Mouse (Mus musculus) right cerebral cortex, postnatal 4 days (tissue): ENCODE results near the gene Olfr191.
"Not testable (repeated sequence)": the region's sequence is repeated elsewhere in the genome, so short reads cannot be mapped to it uniquely, and the experiment has no call there.

Source experiments
- DNase-seq: peaks from one replicate; pipeline ENCODE4 v3.0.0-alpha.2; 2022

Olfr191 gene

DNA sequence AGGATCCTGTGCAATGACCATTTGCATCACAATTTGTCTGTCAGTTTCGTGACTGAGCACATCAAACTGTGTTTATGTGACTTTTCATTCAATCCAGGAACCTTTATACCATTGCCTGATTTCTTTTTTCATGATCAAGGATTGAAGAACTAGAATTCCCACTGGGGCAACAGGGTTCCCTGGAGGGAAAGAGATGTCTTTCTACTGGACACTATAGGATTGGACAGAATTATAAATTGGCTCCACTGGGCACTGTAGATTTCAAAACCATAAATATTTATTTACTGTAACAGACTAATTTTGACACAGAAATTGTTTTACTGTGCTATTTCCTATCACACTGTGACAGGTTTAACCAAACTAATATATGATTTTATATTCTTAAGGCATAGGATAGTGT is at the start of gene Olfr191:
Olfr191 (minus strand) TSS at position 101 of the 400 bp plus-strand sequence.
- DNase-seq, result not testable (repeated sequence)

DNA sequence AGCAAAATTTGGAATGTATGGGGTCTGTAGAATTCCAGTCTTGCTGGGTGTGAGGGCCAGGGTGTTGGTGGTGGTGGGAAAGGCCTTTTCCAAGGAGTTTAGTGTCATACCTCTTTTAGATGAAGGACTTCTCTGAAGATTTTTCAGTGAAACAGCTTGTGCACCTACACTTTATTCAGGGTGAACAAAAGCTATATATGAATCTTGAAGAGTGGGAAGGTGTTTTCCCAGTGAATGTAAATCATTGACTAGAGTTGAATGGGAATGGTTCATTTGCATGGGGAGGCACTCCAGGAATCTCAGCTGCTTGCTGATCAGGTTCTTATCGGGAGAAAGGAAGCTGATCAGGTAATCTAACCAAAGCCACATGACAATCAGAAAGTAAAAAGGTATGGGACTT is 41.1 kb upstream of the Olfr191 start:
- no peak for DNase-seq

DNA sequence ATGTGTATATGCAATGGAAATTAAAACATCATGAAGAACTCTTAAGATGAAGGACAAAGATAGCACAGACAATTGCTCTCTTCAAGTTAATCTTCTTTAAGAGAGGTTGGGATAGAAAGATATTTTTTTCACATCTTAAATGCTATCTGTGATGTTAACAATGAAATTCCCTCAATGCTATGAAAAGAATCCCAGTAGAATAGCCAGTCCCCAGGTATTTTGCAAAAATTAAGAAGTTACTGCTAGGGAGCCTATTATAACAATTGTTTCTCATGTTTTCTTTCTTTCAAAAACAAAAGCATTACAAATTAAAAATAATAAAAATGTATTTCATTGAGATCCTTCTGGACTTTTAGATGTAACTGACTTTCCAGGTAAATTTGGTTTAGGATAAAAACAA is 31.3 kb upstream of the Olfr191 start, which contains the start of gene Olfr194:
Olfr194 (minus strand) TSS at position 101 of the 400 bp plus-strand sequence.
- DNase-seq, result no peak

DNA sequence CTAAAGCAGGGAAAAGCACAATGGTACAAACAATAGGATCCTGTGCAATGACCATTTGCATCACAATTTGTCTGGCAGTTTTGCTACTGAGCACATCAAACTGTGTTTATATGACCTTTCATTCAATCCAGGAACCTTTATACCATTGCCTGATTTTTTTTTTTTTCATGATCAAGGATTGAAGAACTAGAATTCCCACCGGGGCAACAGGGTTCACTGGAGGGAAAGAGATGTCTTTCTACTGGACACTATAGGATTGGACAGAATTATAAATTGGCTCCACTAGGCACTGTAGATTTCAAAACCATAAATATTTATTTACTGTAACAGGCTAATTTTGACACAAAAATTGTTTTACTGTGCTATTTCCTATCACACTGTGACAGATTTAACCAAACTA is 22.2 kb upstream of the Olfr191 start, which contains the start of gene Olfr193:
Olfr193 (minus strand) TSS at position 101 of the 400 bp plus-strand sequence.
- no peak for DNase-seq

DNA sequence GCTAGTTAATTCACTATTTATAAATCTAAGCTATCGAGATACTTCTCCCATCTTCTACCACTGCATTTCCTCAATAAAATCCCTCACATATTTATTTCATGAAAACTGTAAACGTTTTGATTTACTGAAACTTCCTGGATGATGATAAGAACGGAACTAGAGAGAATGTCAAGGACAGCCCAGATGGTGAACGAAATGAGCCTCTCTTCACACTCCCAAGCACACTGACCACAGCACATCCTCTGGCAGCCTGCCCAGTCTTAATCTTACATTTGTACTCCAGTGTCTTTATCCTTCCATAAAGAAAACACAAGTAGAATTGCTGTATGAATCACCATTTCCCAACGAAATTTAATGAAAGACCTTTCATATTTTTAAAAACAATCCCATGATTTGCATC is 18.9 kb upstream of the Olfr191 start:
- not testable (repeated sequence) for DNase-seq

DNA sequence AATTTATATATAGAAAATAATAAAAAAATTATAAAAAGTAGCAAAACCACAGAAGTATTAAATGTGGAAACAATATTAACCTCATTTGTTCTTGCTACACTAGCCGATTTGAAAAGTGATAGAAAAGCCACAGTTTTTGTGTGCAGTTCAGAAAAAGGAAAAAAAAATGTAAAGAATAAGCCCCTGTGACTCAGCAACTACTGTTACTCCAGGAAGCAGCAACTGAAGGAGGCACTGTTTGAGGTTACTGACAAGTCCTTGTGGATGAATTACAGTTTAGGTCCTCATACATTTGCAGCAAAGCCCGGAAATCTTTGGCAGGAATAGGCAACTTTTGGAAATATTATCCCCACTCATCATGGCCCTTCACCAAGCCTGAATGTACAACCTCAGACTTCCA is 15.7 kb upstream of the Olfr191 start:
- DNase-seq, result no peak

DNA sequence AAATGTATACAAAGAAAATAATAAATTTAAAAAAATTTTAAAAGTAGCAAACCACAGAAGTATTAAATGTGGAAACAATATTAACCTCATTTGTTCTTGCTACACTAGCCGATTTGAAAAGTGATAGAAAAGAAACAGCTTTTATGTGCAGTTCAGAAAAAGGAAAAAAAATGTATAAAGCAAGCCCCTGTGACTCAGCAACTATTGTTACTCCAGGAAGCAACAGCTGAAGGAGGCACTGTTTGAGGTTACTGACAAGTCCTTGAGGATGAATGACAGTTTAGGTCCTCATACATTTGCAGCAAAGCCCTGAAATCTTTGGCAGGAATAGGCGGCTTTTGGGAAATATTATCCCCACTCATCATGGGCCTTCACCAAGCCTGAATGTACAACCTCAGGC is 8.5 kb downstream of the Olfr191 start:
- DNase-seq, result not testable (repeated sequence)

DNA sequence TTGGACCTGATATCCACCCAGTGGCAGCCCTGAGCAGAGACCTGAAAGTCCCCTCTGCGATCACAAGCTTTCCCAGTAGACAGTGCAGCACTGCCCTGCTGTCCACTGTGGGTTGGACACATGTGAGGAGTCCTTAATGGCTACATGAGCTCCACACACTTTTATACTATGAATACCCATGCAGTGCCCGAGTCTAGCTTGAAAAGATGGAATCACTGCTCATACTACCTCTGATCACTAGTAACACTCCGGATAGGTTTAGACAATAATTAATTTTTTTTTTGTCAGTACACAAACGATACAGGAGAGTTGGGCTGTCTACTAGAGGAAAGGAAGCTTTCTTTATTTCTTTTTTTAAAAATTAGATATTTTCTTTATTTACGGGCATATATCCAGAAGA is 11.7 kb downstream of the Olfr191 start, which contains the start of gene Olfr190:
Olfr190 (minus strand) TSS at position 101 of the 400 bp plus-strand sequence.
- DNase-seq, result no peak

DNA sequence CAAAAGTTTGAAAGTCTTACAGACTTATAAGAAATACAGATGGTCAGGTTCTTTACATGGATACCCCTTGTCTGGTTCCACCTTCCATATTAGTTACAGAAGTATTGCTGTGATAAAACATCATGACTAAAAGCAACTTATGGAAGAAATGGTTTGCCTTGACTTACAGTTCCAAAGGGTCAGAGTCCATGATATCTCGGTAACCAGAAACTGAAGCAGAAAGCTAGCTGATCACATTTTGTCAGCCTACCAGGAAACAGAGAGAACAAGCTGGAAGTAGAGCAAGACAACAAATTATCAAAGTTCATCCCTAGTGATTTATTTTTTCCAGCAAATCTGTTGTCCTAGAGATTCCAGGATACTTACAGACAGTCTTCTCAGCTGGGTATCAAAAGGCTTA is 16.1 kb downstream of the Olfr191 start:
- no peak for DNase-seq

DNA sequence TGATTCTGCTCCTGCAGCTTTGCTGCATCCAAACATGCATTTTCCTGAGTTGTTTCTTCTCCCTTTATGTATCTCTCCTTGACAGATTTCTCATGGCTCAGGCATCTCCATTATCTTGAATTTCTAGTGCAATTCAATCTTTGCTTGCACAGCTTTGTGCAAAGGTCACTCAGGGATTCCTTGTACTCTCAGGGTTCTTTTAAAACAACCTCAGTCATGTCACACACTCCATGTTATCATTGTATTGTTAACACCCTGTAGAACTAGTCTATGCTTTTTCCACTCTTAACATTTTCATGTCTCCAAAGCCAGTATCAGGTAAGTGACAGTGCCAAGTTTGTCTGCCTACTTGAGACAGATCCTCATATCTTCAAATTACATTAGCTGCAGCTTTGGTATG is 17.9 kb downstream of the Olfr191 start:
- DNase-seq, result no peak

DNA sequence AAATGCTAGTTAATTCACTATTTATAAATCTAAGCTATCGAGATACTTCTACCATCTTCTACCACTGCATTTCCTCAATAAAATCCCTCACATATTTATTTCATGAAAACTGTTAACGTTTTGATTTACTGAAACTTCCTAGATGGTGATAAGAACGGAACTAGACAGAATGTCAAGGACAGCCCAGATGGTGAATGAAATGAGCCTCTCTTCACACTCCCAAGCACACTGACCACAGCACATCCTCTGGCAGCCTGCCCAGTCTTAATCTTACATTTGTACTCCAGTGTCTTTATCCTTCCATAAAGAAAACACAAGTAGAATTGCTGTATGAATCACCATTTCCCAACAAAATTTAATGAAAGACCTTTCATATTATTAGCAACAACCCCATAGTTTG is 27.2 kb downstream of the Olfr191 start:
- not testable (repeated sequence) for DNase-seq

DNA sequence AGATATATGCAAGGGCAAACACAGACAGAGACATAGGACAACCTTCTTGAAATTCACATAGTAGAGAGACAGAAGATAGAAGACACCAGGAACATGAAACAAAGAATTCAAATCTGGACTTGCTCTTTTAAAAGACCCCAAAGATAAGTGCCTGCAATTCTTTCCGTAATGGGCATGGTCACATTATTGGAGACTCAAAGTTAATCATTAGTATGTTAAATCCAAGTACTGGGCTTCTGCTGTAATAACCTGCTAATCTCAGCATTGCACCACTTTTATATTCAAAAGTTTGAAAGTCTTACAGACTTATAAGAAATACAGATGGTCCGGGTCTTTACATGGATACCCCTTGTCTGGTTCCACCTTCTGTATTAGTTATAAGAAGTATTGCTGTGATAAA is 40.3 kb downstream of the Olfr191 start:
- not testable (repeated sequence) for DNase-seq

DNA sequence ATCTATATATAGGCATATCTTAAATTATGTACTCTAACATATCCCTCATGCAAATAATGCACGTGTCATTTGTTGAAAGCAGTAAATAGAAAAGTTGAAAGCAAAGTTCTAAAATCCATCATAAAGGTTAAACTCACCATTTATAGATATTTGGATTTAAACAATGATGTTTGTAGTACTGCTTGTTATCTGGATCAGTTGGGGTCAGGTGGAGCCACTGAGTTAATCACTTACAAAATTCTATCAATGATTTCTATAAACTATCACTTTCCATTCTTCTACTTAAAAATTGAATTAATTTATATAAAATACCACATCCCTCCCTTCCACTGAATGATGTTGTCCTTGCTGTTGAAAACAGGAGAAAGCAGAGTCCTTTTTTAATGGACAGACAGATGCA is 40.8 kb downstream of the Olfr191 start:
- DNase-seq, result no peak

DNA sequence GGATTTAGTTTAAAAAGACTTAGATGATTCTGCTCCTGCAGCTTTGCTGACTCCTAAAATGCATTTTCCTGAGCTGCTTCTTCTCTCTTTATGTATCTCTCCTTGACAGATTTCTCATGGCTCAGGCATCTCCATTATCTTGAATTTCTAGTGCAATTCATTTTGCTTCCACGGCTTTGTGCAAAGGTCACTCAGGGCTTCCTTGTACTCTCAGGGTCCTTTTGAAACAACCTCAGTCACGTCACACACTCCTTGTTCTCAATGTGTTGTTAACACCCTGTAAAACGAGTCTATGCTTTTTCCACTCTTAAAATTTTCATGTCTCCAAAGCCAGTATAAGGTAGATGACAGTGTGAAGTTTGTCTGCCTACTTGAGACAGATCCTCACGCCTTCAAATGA is 42.0 kb downstream of the Olfr191 start:
- DNase-seq, result no peak

DNA sequence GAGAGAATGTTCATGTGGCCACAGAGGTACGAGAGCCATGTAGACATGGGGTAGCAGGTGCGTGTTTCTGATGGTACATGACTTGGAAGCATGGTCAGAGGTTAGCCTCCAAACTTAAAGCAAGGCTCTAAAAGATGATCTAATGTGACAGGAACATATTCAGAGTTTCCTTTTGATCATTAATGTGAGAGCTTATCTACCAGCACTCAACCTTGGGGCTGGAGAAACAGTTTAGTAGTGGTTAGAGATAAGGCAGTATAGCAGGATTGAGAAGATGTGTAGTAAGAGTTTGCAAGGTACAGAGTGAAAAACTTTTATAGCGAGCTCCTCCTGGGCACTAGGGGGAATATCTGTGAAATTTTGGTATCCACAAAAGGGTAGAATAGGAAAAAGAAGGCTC is 43.8 kb downstream of the Olfr191 start:
- DNase-seq, result no peak

DNA sequence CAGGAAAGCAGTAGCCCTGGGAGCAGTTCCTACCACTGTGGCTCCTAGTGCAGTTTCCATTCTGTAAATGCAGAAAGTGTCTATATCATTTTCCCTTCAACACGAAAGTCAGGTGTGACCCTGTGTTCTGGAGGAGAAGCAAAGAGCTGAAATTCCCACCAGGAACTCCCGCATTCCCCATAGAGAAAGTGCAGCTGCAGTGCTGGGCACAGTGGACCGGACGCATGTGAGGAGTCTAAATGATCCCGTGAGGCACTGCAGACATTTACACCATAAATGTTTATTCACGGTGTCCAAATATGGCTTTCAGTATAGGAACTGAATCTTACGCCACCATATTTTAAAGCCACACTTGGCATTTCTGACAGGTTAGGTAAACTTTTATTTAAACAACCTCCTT is 49.9 kb downstream of the Olfr191 start, which contains the start of gene Olfr187:
Olfr187 (minus strand) TSS at position 58 of the 400 bp plus-strand sequence.
- DNase-seq, result no peak
